Mouse (Mus musculus): Measurements from ENCODE around the gene Dhx16.

Dhx16 gene

DNA sequence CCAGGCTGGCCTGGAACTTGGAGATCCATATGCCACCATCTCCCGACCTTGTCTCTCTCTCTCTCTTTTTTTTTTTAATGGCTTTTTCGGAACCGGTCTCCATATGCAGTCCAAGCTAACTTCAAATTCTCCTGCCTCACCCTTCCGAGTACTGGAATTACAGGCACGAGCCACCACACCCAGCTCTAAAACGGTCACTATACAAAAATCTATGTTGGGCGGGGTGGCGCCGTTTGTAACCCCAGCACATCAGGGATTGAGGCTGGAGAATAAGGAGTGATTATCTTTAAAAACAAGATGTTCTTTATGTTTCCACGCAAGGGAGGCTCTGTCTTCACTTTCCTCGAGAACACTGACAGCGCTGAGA, 18.8 kb upstream of the Dhx16 start:
- no peak for DNase-seq

DNA sequence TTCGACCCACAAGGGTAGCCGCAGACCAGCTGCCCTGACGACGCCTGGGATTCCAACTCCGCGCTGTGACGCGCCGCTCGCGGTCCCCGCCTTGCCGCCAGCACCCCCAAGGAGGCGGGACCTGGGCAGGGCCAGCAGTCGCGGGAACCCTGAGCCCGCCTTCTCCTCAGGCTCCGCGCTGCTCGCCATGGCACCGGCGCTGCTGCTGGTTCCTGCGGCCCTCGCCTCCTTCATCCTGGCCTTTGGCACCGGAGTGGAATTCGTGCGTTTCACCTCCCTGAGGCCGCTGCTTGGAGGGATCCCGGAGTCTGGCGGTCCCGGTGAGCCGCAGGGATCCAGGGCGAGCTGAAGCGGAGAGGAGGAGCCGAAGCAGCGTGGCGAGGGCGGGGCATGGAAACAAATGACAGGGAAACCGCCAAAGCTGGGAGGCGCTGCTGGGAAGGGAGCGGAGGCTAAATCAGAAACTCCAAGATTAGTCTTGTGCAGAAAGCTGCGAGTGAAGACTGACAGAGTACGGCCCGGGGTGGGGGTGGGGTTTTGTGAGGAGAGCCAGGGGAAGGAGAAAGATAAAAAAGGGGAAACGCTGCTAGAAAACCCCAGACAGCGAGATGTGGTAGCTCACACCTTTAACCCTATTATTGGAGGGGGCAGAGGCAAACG, 18.3 kb upstream of the Dhx16 start, which contains the start of gene Nrm:
Gene Nrm (plus strand): TSS at position 121 of the 660 bp plus-strand sequence.
- peak; percentile 81 to 89 for DNase-seq

DNA sequence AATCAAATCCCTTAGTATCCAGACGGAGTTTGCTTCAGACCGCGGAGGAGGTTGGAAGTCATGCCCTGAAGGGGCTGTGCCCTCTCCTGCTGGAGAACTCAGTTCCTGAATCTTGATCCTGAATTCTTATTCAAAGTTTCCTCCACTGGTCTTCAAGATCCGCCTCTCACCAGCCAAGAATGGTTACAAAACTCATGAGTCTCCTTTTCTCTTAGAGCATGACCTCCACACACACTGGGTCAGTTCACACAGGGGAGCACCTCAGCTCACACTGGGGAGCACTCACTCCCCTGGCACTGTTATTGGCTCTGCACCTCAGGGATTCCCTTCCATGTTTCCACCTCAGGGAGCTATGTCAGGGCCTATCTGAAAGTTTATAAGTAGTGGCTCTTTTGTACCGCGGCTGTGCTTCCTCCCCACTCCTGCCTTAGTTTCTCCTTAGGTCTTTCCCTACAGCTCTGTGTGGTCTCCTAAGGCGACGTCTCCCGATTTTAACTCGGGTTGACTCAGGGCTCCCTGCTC, 14.7 kb upstream of the Dhx16 start:
- DNase-seq: no peak

DNA sequence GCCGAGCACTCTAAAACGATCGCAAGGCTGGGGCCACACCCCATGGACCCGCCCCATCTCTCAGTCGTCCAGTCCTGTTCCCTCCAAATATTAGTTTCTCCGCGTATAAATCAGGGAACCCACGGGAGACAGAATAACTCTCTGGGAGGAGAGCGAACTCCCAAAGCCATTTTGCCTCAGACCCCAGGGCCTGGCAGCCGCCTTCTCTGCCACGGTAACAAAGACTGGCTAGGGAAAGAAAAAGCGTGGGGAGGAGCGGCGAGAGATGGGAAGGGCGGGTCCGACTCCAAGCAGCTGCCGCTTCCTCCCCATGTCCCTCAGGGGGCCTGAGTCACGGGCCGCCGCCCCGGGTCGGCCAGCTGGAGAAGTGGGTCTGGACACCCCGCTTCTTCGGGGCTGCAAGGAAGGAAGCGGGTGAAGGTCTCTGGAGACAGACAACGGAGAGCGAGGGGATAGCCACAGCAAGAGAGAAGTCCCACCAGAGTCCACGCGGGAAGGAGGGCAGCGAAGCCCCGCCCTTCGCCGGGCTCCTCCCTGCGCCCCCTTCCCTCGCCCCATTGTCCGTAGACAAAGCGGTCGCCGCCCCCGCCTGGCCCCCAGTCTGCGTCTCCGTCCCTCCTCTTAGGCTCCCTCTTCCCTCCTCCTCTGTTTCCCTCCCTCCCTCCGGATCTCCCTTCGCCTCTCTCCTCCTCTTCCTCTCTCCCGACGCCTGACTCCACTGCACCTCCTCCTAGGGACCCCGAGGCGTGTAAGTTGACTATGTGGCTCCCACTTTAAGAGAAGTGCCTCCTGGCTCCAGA, 13.9 kb upstream of the Dhx16 start, which contains the start of gene Ppp1r18:
Gene Ppp1r18 (plus strand): TSS at position 113 of the 800 bp plus-strand sequence.
- DNase-seq: peak in 1 of 2 experiments; percentile 41

DNA sequence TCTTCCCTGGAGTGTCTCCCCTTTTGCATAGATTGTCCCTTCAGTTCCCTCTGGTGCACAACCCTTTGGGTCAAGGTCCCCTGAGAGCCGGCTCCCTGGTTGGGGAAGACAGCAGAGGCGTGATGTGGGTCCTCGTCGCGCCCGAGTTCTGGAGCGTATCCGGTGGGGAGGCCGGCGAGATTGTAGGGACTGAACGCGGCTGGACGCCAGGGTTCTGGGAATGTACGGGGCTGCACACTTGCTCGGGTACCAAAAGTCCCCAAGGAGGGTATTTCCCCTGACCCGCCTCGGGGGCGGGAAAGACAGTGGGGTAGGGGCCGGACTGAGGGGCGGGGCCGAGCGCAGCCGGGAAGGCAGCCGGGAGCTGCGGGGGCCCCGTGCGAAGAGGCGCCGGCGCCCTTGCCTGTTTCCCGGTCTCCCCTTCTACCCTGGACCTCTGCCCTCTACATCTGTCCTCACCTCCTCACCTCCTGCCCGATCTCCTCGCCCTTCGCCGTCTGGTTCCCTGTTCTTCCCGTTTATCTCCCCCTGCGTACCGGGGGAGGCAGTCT, 13.3 kb upstream of the Dhx16 start:
- no peak for DNase-seq

DNA sequence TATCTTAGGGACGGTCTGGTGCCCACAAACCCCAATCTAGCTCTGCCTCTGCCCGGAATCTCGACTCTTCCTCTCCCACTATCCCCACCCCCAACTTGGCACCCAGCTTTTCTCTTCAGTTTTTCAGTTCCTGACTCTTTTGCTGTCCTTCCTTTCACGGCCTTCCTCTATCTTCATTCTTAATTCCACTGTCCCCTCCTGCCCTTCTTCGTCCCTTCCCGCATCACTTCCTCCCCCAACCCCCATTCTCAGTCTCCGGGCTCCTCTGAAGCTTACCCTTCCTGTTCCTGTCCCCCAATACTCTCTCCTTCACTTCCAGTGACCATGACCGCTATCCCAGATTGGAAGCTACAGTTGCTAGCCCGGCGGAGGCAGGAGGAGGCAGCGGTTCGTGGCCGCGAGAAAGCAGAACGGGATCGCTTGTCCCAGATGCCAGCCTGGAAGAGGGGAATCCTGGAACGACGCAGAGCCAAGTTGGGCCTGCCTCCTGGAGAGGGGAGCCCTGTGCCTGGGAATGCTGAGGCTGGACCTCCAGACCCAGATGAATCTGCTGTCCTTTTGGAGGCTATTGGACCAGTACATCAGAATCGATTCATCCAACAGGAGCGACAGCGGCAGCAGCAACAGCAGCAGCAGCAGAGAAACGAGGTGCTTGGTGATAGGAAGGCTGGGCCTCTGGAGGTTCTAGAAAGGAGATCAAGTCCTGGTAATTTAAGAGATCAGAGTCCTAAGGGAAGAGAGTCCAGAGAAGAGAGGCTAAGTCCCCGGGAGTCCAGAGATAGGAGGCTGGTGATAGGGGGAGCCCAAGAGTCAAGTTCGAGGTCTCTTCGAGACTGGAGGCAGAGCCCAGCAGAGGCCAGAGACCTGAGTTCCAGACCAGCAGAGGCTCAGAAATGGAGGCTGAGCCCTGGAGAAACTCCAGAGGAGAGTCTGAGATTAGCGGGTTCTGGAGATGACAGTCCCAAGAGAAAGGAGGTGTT, 12.4 kb upstream of the Dhx16 start:
- peak in 1 of 2 experiments; percentile 41 for DNase-seq

DNA sequence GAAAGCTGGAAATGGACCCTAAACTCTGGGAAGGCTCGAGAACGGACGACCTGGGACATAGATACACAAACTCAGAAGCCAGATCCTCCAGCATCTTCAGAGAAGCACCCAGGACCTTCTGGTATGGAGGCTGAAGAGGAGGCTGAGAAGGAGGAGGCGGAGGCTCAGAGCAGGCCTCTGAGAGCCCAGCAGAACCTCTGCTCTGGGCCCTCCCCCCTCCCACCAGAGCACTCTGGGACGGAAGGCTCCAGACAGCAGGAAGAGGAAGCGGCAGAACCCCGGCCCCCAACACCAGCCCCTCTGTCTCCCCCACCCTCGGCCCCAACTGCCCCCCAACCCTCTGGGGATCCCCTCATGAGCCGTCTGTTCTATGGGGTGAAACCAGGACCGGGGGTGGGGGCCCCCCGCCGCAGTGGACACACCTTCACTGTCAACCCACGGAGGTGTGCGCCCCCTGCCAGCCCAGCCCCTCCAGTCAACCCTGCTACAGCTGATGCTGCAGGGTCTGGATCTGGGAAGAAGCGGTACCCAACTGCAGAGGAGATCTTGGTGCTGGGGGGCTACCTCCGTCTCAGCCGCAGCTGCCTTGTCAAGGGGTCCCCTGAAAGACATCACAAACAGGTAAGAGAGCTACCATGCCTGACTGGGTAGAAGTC, 11.3 kb upstream of the Dhx16 start:
- DNase-seq: no peak

DNA sequence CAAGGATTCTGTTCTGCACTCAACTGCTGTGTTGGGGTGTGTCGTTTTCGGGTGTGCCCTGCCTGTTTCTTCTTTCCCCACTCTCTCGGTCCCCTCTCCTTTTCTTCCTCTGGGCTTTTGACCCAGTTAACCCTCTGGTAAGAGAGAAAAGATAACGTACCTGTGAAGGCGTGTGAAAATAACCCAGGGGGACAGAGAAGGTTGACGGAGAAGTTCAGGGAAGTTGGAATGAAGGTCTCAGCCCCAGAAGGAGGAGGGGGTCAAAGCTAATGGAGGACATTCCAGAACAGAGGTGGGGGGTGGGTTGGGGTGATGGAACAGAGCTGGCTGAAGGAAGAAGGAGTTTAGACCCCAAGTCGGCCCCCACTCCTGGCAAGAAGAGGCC, 10.7 kb upstream of the Dhx16 start:
- DNase-seq: no peak

DNA sequence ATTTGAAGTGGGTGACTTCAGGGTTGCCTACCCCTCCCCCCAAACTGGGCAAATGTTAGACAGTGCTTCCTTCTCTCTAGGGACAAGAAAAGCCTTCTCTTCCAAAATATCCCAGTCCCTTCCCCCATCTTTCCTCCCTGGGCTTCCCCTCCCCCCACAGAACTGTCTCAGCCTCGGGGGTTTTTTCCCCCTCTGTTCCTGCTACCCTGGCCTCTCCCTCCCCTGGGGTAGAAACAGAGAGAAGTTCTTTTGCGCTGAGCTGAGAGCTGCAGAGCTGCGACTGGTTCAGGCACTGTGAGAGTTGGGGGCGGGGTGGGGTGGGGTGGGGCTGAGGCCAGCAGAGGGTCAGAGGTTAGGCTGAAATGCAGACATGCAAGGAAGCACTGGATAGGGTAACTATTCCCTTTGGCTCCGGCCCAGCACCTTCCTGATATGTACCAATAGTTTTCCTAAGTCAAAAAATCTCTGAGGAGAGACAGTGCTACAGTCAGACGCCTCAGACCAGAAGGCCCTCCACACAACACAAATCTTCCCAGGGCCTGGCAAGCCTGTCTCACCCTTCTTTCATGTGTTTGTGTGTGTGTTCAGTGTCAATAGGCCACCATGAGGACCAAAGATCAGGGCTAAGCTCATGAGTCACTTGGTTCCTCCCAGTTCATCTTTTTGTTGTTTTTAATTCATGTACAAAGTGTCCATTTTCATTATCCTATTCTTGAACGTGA, 10.1 kb upstream of the Dhx16 start:
- DNase-seq: peak in 1 of 2 experiments; percentile 36

DNA sequence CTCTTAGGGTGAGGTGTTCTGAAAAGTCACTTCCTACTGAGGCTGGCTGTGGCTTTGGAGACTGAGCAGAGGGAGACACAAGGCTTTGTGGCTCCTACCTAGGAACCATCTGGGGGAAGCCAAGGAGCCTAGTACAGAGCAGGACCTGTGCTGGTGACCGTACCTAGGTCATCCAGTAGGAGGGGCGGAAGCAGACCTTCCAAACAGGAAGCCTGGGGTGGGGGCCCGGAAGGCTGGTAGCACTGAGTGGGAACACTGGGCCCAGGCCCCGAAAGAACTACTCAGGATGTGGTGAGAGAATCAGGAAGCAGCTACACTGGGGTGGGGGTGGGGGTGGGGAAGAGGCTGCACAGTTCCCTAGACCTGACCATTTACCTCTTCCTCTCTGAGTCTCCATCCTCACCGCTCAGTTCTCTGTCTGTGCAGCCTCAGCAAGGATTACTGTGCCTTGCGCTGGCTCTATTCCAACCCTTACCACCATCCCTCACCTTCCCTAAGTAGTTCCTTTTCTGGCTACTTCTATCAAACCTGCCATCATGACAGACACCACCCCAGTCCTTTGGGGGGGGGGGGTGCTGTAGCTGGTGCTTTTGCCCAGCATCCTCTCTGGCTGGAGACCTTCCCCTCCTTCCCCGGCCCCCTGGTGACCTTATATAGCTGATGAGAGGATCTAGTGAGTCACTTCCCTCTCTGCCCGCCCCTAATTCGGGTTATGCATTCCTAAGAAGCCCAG, 9.3 kb upstream of the Dhx16 start:
- DNase-seq: peak; percentile 57 to 60

DNA sequence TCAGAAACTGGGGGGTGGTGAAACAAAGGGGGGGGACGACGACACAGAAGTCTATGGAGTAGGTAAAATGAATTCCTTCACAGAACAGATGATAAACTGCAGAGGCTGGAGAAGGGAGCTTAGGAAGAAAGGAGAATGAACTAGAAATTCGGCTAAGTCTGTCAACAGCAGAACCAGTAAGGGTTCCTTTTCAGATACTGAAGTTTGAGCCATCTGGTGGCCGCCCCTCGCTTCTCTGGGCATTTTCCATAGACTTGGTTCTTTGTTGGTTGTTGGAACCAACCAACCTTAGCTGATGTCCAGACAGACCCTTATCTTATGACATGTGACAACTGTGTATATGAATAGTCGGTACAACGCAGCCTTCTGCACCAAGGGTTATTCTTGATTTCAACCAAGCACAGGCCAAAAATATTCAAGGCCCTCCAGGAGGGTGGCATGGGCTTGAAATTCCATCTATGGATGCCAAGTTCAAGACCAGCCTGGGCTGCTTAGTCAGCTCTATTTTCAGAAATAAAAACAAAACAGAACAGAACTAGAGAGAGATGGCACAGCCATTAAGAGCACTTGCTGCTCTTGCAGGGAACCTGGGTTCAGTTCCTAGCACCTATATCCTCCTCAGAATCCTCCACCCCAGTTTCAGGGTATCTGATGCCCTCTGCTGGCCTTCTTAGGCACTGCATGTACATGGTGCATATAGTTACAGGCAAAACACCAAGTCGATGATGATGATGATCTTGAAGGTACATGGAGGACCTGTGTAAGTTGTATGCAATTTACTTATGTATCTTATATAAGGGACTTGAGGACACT, 8.5 kb upstream of the Dhx16 start:
- DNase-seq: no peak

DNA sequence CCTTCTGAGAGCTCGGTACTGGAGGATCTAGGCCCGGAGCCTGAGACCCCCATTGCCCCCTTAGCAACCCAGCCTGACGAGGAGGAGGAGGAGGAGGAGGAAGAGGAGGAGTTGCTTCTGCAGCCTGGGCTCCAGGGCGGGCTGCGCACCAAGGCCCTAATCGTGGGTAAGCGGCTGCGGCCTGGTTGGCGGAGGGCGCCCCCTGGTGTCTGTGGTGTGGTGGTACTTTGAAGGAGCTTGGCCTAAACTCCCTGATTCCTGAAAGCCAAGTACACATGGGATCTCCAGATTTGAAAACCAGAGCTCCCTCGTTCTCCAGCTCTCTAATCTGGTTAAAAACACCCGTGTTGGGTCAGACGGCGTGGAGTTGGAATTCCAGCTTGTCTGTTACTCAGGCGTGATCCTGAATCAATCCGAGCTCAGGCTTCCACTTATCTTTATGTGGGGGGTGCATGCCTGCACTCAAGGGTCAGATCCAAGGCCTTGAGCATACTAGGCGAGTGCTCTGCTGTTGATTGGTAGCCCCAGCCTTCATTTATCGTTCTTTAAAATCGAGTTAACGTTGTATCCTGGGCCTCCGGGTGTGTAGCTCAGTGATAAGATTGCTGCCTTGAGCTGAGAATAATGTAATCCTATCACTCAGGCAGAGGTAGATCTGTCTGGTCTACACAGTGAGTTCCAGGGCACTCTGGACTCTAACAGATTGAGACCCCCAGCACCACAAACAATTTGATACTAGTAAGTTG, 5.7 kb upstream of the Dhx16 start:
- DNase-seq: peak; percentile 76 to 85

DNA sequence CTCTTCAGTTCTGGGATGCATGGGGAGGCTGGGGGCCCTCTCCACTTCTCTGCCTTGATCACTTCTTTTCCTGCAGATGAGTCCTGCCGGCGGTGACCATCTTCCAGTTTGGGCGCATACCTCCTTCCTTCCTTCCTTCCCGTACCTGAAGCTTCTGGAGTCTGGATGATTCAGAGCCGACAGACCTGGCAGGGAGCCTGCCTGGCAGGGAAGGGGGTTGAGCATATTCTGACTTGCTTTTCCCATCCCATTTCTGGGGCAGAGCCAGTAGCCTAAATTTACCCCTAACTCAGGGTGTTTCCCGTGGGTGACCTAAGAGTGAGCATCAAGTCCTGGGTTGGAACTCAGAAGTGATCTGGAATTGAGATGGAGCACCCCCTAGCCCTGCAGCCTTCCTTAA, 4.9 kb upstream of the Dhx16 start:
- peak; percentile 39 to 52 for DNase-seq

DNA sequence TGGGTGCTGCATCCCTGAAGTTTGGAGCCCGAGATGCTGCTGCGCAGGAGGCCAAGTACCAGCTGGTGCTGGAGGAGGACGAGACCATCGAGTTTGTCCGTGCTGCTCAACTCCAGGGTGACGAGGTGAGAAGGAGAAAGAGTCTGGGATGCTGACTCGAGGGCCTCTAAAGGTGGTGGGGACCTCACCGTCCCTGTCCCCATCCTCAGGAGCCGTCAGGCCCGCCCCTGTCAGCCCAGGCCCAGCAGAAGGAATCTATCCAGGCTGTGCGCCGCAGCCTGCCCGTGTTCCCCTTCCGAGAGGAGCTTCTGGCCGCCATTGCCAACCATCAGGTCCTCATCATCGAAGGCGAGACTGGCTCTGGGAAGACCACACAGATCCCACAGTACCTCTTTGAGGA, 3.3 kb downstream of the Dhx16 start:
- DNase-seq: no peak

DNA sequence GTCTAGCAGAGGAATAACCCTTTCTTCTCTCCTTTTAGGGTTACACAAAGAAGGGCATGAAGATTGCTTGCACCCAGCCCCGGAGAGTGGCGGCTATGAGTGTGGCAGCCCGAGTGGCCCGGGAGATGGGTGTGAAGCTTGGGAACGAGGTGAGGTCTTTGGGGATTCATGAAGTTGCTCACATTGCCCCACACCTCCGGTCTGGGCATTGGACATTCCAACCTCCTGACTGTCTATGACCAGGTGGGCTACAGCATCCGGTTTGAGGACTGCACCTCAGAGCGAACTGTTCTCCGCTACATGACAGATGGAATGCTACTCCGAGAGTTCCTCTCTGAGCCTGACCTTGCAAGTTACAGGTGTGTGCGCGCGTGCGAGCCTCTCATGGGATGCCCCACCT, 4.2 kb downstream of the Dhx16 start:
- no peak for DNase-seq

DNA sequence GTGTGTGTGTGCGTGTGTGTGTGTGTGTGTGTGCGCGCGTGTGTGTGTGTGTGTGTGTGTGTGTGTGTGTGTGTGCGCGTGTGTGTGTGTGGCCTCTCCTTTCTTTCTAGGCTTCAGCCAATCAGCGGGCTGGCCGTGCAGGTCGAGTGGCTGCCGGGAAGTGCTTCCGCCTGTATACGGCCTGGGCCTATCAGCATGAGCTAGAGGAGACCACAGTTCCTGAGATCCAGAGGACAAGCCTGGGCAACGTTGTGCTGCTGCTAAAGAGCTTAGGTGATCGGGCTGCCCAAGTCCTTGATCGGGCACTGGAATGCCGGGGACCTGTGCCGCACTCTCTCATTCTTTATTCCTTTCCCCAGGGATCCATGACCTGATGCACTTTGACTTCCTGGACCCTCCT, 8.1 kb downstream of the Dhx16 start:
- DNase-seq: no peak

DNA sequence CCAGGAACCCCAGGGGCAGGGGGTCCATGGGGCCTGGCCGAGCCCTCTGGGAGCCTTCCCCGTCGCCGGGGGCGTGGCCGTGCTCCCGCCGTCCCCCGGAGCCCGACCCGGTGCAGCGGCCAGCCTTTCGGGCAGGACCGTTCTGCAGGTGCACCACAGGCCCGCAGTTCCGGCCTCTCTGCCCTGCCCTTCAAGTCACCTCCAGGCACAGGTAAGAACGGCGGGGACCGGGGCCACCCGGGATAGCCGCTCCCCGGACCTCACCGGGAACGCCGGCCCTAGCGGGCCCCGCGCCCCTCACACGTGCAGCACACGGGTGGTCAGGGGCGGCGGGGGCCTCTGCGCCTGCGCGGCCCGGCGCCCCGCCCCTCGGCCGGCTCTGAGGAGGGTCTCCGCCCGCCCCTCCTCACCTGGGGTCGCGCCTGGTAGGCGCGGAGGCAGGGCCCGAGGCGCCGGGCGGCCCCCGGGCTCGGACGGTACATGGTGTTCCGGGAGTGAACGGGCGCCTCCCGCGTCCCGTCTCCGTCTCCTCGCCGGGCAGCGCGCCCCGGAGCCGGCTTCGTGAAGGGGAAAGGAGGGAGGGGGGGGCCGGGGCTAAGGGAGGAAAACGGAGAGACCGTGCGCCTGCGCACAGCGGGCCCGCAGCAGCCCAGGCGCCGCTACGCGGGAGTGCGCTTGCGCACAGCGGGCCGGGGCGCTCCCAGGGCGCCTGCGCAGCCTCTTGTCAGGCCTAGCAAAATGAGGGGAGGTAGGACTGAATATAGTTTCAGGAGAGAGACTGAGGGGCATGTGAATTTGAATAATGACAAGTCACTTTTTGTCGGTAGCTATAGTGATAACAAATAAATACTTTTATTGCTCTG, 17.4 kb downstream of the Dhx16 start, which contains the start of gene 2310061I04Rik:
Gene 2310061I04Rik (minus strand): TSS at position 651 of the 863 bp plus-strand sequence.
- peak; percentile 91 to 92 for DNase-seq
